Mouse (Mus musculus) ES-E14 (cell line): ENCODE results near the gene Olfr95. TPM values are rescaled to one million over a fixed set of nuclear protein-coding genes. Genes with fewer than 3 reads are reported as not detected.

ENCODE experiments used
- DNase-seq: peaks from one replicate; pipeline ENCODE4 v3.0.0-alpha.2; 2013; ENCODE audit warnings: low read depth, low spot score
- H3K27ac ChIP-seq: 2 replicates; pipeline ENCODE4 v1.5.1; 2012; ENCODE audit warnings: low read depth, mild to moderate bottlenecking, low read length, moderate library complexity, mixed read lengths; ENCODE audit not compliant: poor library complexity, insufficient read depth, severe bottlenecking
- H3K36me3 ChIP-seq: 2 replicates; pipeline ENCODE4 v1.6.1; 2012; ENCODE audit warnings: mild to moderate bottlenecking, low read length, moderate library complexity, mixed read lengths; ENCODE audit not compliant: control insufficient read depth, poor library complexity, insufficient read depth, severe bottlenecking
- H3K4me1 ChIP-seq, 2 experiments: fragments of 150-350 bp in 1 of 2; sonication (generic) in 1 of 2; 2 replicates each; pipeline ENCODE4 v1.6.1; 2012; ENCODE audit warnings: low read length in 2 of 2, mild to moderate bottlenecking in 1 of 2, mixed read lengths in 1 of 2; ENCODE audit not compliant: control insufficient read depth in 2 of 2, insufficient read depth in 2 of 2, poor library complexity in 1 of 2
- H3K4me3 ChIP-seq, 2 experiments: fragments of 150-350 bp in 1 of 2; sonication (generic) in 1 of 2; 2 replicates each; pipeline ENCODE4 v1.5.1; 2012; ENCODE audit warnings: low read length in 2 of 2, low read depth in 1 of 2, mild to moderate bottlenecking in 1 of 2, mixed read lengths in 1 of 2; ENCODE audit not compliant: insufficient read depth in 1 of 2, poor library complexity in 1 of 2, severe bottlenecking in 1 of 2
- H3K9ac ChIP-seq: 2 replicates; pipeline ENCODE4 v1.6.1; 2012; ENCODE audit warnings: low read depth, mild to moderate bottlenecking, low read length, mixed read lengths; ENCODE audit not compliant: poor library complexity, insufficient read depth, severe bottlenecking
- H3K9me3 ChIP-seq: fragments of 150-350 bp; sonication (generic); 2 replicates; pipeline ENCODE4 v1.6.1; 2012; ENCODE audit warnings: low read depth, mild to moderate bottlenecking, low read length; ENCODE audit not compliant: control insufficient read depth, insufficient read depth
- CHD2 ChIP-seq: IDR thresholded peaks from 2 replicates; pipeline ENCODE4 v1.6.1; 2014; ENCODE audit warnings: mild to moderate bottlenecking, low read depth, low read length, inconsistent platforms
- HCFC1 ChIP-seq: IDR thresholded peaks from 2 replicates; pipeline ENCODE4 v1.6.1; 2012; ENCODE audit warnings: low read length, inconsistent platforms, borderline replicate concordance; ENCODE audit not compliant: insufficient read depth
- MAFK ChIP-seq: IDR thresholded peaks from 2 replicates; pipeline ENCODE4 v1.6.1; 2014; ENCODE audit warnings: mild to moderate bottlenecking, low read depth, low read length, inconsistent platforms; ENCODE audit not compliant: insufficient read depth
- ZC3H11A ChIP-seq: IDR thresholded peaks from 2 replicates; pipeline ENCODE4 v1.6.1; 2012; ENCODE audit warnings: low read depth, mild to moderate bottlenecking, inconsistent platforms, low read length, borderline replicate concordance
- ZNF384 ChIP-seq: IDR thresholded peaks from 2 replicates; pipeline ENCODE4 v1.6.1; 2012; ENCODE audit warnings: low read depth, low read length, inconsistent platforms
- in situ Hi-C, 2 experiments: fragments of 600-800 bp; cut with MboI; formaldehyde crosslinking; loops; one replicate each; pipeline ENCODE4 v1.15.1; 2025; ENCODE audit warnings: low sequenced_read_pairs in 2 of 2, inconsistent platforms in 1 of 2; ENCODE audit not compliant: unreplicated experiment in 2 of 2
- total RNA-seq: library from RNA; depleted of rRNA; stranded (reverse); fragments of 300-350 nt; gene quantifications from 2 replicates; pipeline ENCODE4 v1.2.3, GENCODE M21; 2012

Gene Olfr95
- total RNA-seq, 1 experiment: not detected

GRCm38 (mm10) chr17:37194782-37195181 is 18.1 kb downstream of the Olfr95 start:
- DNase-seq: no peak
- H3K9ac ChIP-seq: no peak overlapping the region
- H3K9me3 ChIP-seq: no peaks in the 10 kb centered on the region
- no peak for TF ChIP-seq HCFC1
- no peak for TF ChIP-seq CHD2
- TF ChIP-seq MAFK: no peak
- no peak for TF ChIP-seq ZNF384
- no peak for TF ChIP-seq ZC3H11A
- H3K36me3 ChIP-seq: no peaks in the 10 kb centered on the region
- H3K27ac ChIP-seq: no peak overlapping the region
- no peak overlapping the region for H3K4me3 ChIP-seq
- in situ Hi-C loops: no loop called here
- peaks cover 1 to 4% of the 10 kb centered on the region in 2 experiments; a peak in 1 of 4 replicates for H3K4me1 ChIP-seq

- TF ChIP-seq CHD2: no peak
- TF ChIP-seq MAFK: no peak
- TF ChIP-seq ZNF384: no peak
- TF ChIP-seq ZC3H11A: no peak
- TF ChIP-seq HCFC1: no peak
- Histone ChIP-seq H3K36me3 (no peaks in the 10 kb centered on the region), H3K27ac (no peak within 1 kb of the TSS), H3K9ac (no peak within 1 kb of the TSS), H3K4me1 (peaks cover 1 to 4% of the 10 kb centered on the region in 2 experiments; a peak in 1 of 4 replicates), H3K9me3 (no peaks in the 10 kb centered on the region), H3K4me3 (no peak within 1 kb of the TSS)
- in situ Hi-C loops: no loop called here
- no peak for DNase-seq
These were observed 19.3 kb downstream of the Olfr95 start, which contains the start of gene Ubd for GRCm38 (mm10) chr17:37193656-37194055. Ubd (plus strand) TSS chr17:37193892.

GRCm38 (mm10) chr17:37193032-37193431 is 19.9 kb downstream of the Olfr95 start:
- no peak overlapping the region for H3K9ac ChIP-seq
- DNase-seq: no peak
- H3K36me3 ChIP-seq: no peaks in the 10 kb centered on the region
- H3K27ac ChIP-seq: no peak overlapping the region
- H3K4me1 ChIP-seq: peaks cover 1 to 4% of the 10 kb centered on the region in 2 experiments; a peak in 1 of 4 replicates
- H3K9me3 ChIP-seq: no peaks in the 10 kb centered on the region
- TF ChIP-seq HCFC1: no peak
- no peak for TF ChIP-seq MAFK
- TF ChIP-seq CHD2: no peak
- no peak for TF ChIP-seq ZC3H11A
- no peak overlapping the region for H3K4me3 ChIP-seq
- in situ Hi-C loops: no loop called here

- H3K4me1 ChIP-seq: no peaks in the 10 kb centered on the region
These were observed 22.2 kb downstream of the Olfr95 start for GRCm38 (mm10) chr17:37190711-37191110.

GRCm38 (mm10) chr17:37185474-37185873 is 27.4 kb downstream of the Olfr95 start:
- H3K9me3 ChIP-seq: no peaks in the 10 kb centered on the region
- no peaks in the 10 kb centered on the region for H3K4me1 ChIP-seq
- no peak overlapping the region for H3K27ac ChIP-seq
- TF ChIP-seq MAFK (no peak), ZNF384 (no peak), CHD2 (no peak), HCFC1 (no peak), ZC3H11A (no peak)
- no peaks in the 10 kb centered on the region for H3K36me3 ChIP-seq
- in situ Hi-C loops: no loop called here
- H3K9ac ChIP-seq: no peak overlapping the region
- no peak overlapping the region for H3K4me3 ChIP-seq
- no peak for DNase-seq

More at GRCm38 (mm10) chr17:37190711-37191110, 22.2 kb downstream of the Olfr95 start:
- Histone ChIP-seq H3K9ac (no peak overlapping the region), H3K27ac (no peak overlapping the region), H3K4me3 (no peak overlapping the region), H3K9me3 (no peaks in the 10 kb centered on the region), H3K36me3 (no peaks in the 10 kb centered on the region)
- in situ Hi-C loops: no loop called here
- DNase-seq: peak; percentile 70
- TF ChIP-seq MAFK (no peak), CHD2 (peak; percentile 91), HCFC1 (no peak), ZC3H11A (no peak)
